Mouse (Mus musculus): ENCODE data around the gene Mdm2.

- TF ChIP-seq POLR2A (IDR thresholded peaks at IDR 0.05; ENCODE audit: low read depth, low read length) (no peak), CTCF (conservative IDR thresholded peaks at IDR 0.05; ENCODE audit: insufficient read depth, insufficient read length, low read depth, low read length) (no peak)
Observed at GRCm38 (mm10) chr10:117659819-117660218, 50.7 kb downstream of the Mdm2 start.
